Mouse (Mus musculus) spleen, adult 2 months (tissue): ENCODE measurements around the gene Cap1. TPM values are rescaled to one million over a fixed set of nuclear protein-coding genes. Genes with fewer than 3 reads are reported as not detected.

ENCODE experiments used
- DNase-seq, 2 experiments: peaks; one replicate each; pipeline versions ENCODE4 v3.0.0 to v3.0.0-alpha.2; 2012 to 2021; ENCODE audit warnings: low spot score in 2 of 2, low read depth in 1 of 2
- H3K27ac ChIP-seq: fragments of 200-500 bp; 2 replicates; pipeline ENCODE4 v1.5.1; 2012; ENCODE audit warnings: low read length, inconsistent platforms; ENCODE audit not compliant: insufficient read depth
- H3K27me3 ChIP-seq: fragments of 200-500 bp; 2 replicates; pipeline ENCODE4 v1.6.1; 2012; ENCODE audit warnings: mild to moderate bottlenecking, moderate library complexity, low read length, inconsistent platforms; ENCODE audit not compliant: control insufficient read depth, insufficient read depth
- H3K36me3 ChIP-seq: fragments of 200-500 bp; 2 replicates; pipeline ENCODE4 v1.6.1; 2012; ENCODE audit warnings: mild to moderate bottlenecking, low read length, inconsistent platforms; ENCODE audit not compliant: control insufficient read depth, insufficient read depth
- H3K4me1 ChIP-seq: fragments of 200-500 bp; 2 replicates; pipeline ENCODE4 v1.6.1; 2011; ENCODE audit warnings: inconsistent platforms; ENCODE audit not compliant: control insufficient read depth, insufficient read depth, insufficient read length
- H3K4me3 ChIP-seq: fragments of 200-500 bp; 2 replicates; pipeline ENCODE4 v1.5.1; 2011; ENCODE audit warnings: mild to moderate bottlenecking, inconsistent platforms; ENCODE audit not compliant: insufficient read depth, insufficient read length; ENCODE audit errors: extremely low read depth
- CTCF ChIP-seq: fragments of 200-500 bp; IDR thresholded peaks from 2 replicates; pipeline ENCODE4 v1.5.1; 2011; ENCODE audit warnings: mild to moderate bottlenecking, inconsistent platforms; ENCODE audit not compliant: insufficient read depth, insufficient read length, insufficient replicate concordance; ENCODE audit errors: extremely low read depth
- POLR2A ChIP-seq: fragments of 200-500 bp; IDR thresholded peaks from 2 replicates; pipeline ENCODE4 v1.6.1; 2011; ENCODE audit warnings: low read depth, low read length, inconsistent platforms
- WGBS: fragments of 180-500 bp; shearing (Covaris S2); methylation state at CpG from one replicate; pipeline ENCODE4 v1.1.7; 2018; 5-methylcytosine and 5-hydroxymethylcytosine counted together
- polyA plus RNA-seq: library from polyadenylated mRNA; depleted of rRNA; stranded (reverse); fragments of >200 nt; gene quantifications from 2 replicates; pipeline ENCODE4 v1.2.3, GENCODE M21; 2012

The Cap1 gene
- polyA plus RNA-seq, 1 experiment: 116 TPM

DNA sequence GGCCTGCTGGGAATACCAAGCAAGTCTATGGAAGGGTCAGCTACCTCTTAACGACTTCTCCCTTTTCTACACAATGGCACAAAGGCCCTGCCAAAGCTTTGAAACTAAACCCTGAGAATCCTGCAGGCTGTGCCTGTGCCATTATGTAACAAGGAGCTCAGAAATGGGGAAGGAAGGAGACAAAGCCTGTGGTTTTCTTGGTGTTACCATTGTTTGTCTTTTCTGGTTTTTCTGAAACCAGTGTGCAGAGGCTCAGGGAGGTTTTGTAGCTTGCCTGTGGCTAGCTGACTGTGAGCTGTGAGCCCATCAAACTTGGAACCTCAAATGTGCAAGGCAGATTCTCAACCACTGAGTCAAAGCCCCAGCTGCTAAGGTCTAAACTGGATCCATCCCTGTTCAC is 37.0 kb upstream of the Cap1 start:
- 0% methylated on average over 1 of the region's 1 CpGs for WGBS
- no peak overlapping the region for H3K27ac ChIP-seq

DNA sequence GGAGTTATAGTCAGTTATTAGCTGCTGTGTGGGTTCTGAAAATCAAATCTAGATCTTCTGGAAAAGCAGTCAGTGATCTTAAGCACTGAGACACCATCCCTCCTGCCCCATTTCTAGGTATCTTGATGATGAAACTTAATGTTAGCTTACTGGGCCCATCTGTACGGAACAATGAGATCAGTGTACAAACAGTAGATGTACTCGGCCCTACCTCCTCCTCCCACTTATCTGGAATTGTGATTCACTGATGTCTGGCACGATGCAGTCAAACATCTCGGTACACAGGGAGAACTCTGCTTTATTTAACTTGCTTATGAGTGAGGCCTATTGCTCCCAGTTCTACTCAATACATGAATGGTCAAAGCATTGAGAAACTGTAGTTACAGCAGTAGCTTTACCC is 30.1 kb upstream of the Cap1 start:
- H3K27ac ChIP-seq: no peak overlapping the region
- H3K36me3 ChIP-seq: no peaks in the 10 kb centered on the region
- no peaks in the 10 kb centered on the region for H3K27me3 ChIP-seq
- H3K4me1 ChIP-seq: no peaks in the 10 kb centered on the region
- H3K4me3 ChIP-seq: no peak overlapping the region
- WGBS: 88% methylated on average over 4 of the region's 4 CpGs
- no peak for TF ChIP-seq CTCF
- TF ChIP-seq POLR2A: no peak
- DNase-seq: no peak

More for the DNA sequence above, 37.0 kb upstream of the Cap1 start:
- H3K4me1 ChIP-seq: peaks cover 10% of the 10 kb centered on the region; the same call in 1 of the 2 replicates
- no peaks in the 10 kb centered on the region for H3K36me3 ChIP-seq
- TF ChIP-seq POLR2A: no peak
- TF ChIP-seq CTCF: no peak
- DNase-seq: no peak
- no peaks in the 10 kb centered on the region for H3K27me3 ChIP-seq
- H3K4me3 ChIP-seq: no peak overlapping the region

GRCm38 (mm10) chr4:122914186-122914585 is 28.3 kb upstream of the Cap1 start:
- 82% methylated on average over 7 of the region's 7 CpGs for WGBS
- no peak overlapping the region for H3K4me3 ChIP-seq
- H3K36me3 ChIP-seq: no peaks in the 10 kb centered on the region
- DNase-seq: no peak
- H3K4me1 ChIP-seq: no peaks in the 10 kb centered on the region
- no peaks in the 10 kb centered on the region for H3K27me3 ChIP-seq
- no peak overlapping the region for H3K27ac ChIP-seq
- TF ChIP-seq CTCF (no peak), POLR2A (no peak)

- peak; percentile 51; the same call in 1 of the 2 replicates for TF ChIP-seq CTCF
- no peak for TF ChIP-seq POLR2A
- Histone ChIP-seq H3K27me3 (no peaks in the 10 kb centered on the region), H3K4me1 (no peaks in the 10 kb centered on the region), H3K4me3 (no peak overlapping the region), H3K27ac (no peak overlapping the region), H3K36me3 (no peaks in the 10 kb centered on the region)
- no peak for DNase-seq
- 80% methylated on average over 5 of the region's 5 CpGs for WGBS
These were observed 26.8 kb upstream of the Cap1 start for GRCm38 (mm10) chr4:122912613-122913012.

DNA sequence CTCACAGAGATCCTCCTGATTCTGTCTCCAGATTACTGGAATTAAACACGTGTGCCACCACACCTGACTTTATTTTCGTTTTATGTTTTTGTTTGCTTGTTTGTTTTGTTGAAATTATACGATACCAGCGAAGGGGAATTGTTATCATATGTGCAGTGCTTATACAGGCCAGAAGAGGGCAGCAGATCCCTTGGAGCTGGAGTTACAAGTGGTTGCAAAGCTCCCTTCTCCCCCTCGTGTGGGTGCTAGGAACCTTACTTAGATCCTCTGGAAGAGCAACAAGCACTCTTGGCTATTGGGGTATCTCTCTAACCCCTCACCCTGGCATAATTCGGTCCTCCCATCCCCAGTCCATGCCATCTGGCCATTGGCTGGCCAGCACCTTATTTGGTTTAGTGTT is 24.7 kb upstream of the Cap1 start:
- DNase-seq: peak in 1 of 2 experiments; percentile 23

DNA sequence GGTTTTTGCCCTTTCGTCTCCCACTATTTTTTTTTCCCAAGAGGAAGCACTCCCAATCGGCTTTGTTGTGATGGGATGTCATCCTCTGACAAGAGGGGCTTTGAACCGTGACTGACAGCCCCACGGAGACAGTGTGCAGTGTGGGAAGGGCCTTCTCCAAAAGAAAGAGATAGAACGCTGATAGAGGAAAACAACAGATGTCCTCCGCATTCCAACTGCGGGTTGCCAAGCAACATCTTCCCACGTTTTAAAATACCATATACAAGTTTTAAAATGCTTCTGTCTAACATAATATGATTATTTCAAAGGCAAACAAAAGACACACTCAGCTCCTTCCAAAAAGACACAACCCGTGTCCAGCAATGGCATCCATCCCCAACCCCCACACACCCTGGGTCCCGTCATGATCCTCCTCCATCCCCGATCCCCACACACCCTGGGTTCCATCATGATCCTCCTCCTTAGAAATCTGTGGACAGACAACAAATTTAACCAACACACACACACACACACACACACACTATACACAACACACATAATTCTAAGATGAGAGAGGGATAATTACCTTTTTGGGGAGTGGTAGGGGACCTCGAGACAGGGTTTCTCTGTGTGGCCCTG is 23.8 kb upstream of the Cap1 start:
- TF ChIP-seq POLR2A: no peak
- no peak for TF ChIP-seq CTCF
- H3K4me1 ChIP-seq: no peaks in the 10 kb centered on the region
- no peak overlapping the region for H3K27ac ChIP-seq
- no peaks in the 10 kb centered on the region for H3K27me3 ChIP-seq
- 86% methylated on average over 12 of the region's 12 CpGs for WGBS
- no peaks in the 10 kb centered on the region for H3K36me3 ChIP-seq
- DNase-seq: no peak
- no peak overlapping the region for H3K4me3 ChIP-seq

More for the DNA sequence above, 24.7 kb upstream of the Cap1 start:
- no peaks in the 10 kb centered on the region for H3K4me1 ChIP-seq
- H3K4me3 ChIP-seq: no peak overlapping the region
- no peaks in the 10 kb centered on the region for H3K36me3 ChIP-seq
- TF ChIP-seq POLR2A: no peak
- peak; percentile 56; the same call in 1 of the 2 replicates for TF ChIP-seq CTCF
- H3K27ac ChIP-seq: no peak overlapping the region
- no peaks in the 10 kb centered on the region for H3K27me3 ChIP-seq
- WGBS: 64% methylated on average over 6 of the region's 6 CpGs

- H3K27me3 ChIP-seq: no peaks in the 10 kb centered on the region
- TF ChIP-seq CTCF (no peak), POLR2A (no peak)
- no peaks in the 10 kb centered on the region for H3K36me3 ChIP-seq
- peaks cover 2% of the 10 kb centered on the region; the same call in 1 of the 2 replicates for H3K4me1 ChIP-seq
- no peak overlapping the region for H3K27ac ChIP-seq
- H3K4me3 ChIP-seq: no peak overlapping the region
- no peak for DNase-seq
- 89% methylated on average over 10 of the region's 10 CpGs for WGBS
These were observed 19.5 kb upstream of the Cap1 start for GRCm38 (mm10) chr4:122905359-122905758.
